Comparison of ENCODE assay signal across 22 mouse cellular contexts in the genomic region with DNA sequence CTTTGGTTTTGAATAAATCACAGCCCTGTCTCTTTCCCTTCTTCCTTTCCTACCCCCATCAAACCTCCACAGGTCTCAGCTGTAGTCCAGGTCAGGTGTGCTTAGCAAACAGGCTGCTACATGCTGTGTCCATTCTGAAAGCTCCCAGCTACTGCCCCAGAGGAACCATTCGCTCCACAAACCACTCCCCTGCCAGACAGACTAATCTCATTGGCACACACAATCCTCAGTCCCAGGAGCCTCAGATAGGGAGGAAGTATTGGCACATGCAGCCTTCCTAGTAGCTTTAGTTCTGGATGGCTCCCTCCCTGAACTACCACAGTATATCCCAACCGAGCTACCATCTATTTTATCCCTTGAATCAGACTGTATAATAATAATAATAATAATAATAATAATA.
"Had no signal": no experiment of that assay in that cellular context is flagged by ENCODE, and none has a peak within 500 bp of the region (broad histone marks: within the 10 kb centered on the region; RNA-seq: fewer than 3 reads in every experiment).

No protein-coding gene starts in this region.

- H3K9ac ChIP-seq: limb, embryonic 12.5 days; limb, embryonic 15.5 days; liver, embryonic 14.5 days; liver, postnatal 0 days; lung, embryonic 14.5 days; midbrain, embryonic 13.5 days; neural tube, embryonic 13.5 days; stomach, embryonic 15.5 days had no signal

- H3K4me2 ChIP-seq: limb, embryonic 12.5 days; limb, embryonic 15.5 days; liver, embryonic 11.5 days; lung, embryonic 14.5 days; midbrain, embryonic 13.5 days; neural tube, embryonic 13.5 days; stomach, embryonic 15.5 days had no signal

- H3K4me1 ChIP-seq: limb, embryonic 12.5 days; limb, embryonic 15.5 days; midbrain, embryonic 13.5 days; neural tube, embryonic 13.5 days; stomach, embryonic 15.5 days had no signal

- ATAC-seq: liver, postnatal 0 days; lung, postnatal 0 days; midbrain, embryonic 13.5 days had no signal

- DNase-seq: kidney, adult 9 months; kidney, postnatal 14 days; kidney, postnatal 4 days; left cerebral cortex, postnatal 4 days; liver, postnatal 0 days; lung, embryonic 14.5 days; retina, postnatal 1 day; right cerebral cortex, postnatal 25 days; spleen, adult 18-20 months; thymus, adult 2 months; thymus, postnatal 14 days; thymus, postnatal 4 days had no signal

- H3K9me3 ChIP-seq: limb, embryonic 15.5 days; neural tube, embryonic 13.5 days; stomach, embryonic 15.5 days had no signal

- H3K27ac ChIP-seq: limb, embryonic 12.5 days; limb, embryonic 15.5 days; liver, embryonic 14.5 days; macrophage; midbrain, embryonic 13.5 days; neural tube, embryonic 13.5 days; stomach, embryonic 15.5 days had no signal

- H3K4me3 ChIP-seq: limb, embryonic 12.5 days; limb, embryonic 15.5 days; midbrain, embryonic 13.5 days; myocyte; neural tube, embryonic 13.5 days; stomach, embryonic 15.5 days had no signal

- H3K36me3 ChIP-seq: limb, embryonic 12.5 days; limb, embryonic 15.5 days; midbrain, embryonic 13.5 days; neural tube, embryonic 13.5 days; stomach, embryonic 15.5 days had no signal

- H3K27me3 ChIP-seq: limb, embryonic 12.5 days; limb, embryonic 15.5 days; midbrain, embryonic 13.5 days; neural tube, embryonic 13.5 days; stomach, embryonic 15.5 days had no signal
